Mouse (Mus musculus) lung, postnatal 4 days (tissue): Measurements from ENCODE around the gene Cstf1.
A peak's percentile ranks its signal among the peaks of the same experiment; 100 is the strongest.

Experiments used
- DNase-seq, 2 experiments: peaks; one replicate each; pipeline ENCODE4 v3.0.0; 2021

Gene Cstf1

DNA sequence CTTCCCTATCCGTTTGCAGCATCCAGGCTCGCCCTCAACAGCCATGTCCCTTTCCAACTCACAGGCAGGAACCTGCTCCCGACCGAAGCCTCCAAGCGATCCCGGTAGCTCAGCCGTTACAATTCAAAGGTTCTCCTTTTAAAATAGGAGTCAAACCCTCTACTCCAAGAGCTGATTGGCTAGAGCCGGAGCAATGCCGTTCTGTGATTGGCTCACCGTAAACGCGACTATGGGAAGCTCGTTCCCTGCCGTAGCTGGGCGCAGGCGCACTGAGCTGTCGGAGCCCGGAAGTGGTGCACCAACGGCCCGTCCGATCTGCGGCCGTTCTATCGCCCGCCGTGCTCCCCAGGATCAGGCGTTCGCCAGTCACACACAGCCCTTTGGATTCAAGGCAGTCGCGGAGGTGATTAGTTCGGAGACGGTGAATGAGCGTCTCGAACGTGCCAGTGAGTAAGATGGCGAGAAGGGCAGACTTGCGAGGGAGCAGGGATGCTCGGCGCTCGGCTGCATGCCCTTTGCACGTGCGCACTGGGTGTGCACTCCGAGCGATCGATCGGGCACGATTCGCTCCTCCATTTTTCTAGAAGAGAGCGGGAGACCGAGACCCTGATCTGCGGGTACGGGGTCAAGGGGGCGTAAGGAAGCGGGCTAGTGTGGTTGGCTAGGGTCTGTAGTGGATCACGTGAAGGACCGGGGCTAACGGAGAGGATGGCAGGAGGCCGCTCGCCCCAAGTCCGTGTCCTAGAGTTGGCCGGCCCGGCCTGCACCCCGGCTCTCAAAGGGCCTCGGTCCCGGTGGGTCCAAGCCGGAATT, at the start of gene Cstf1, which contains the start of gene Aurka:
Cstf1 (plus strand) TSS at position 271 of the 813 bp plus-strand sequence.
Aurka (minus strand) TSS at position 125 of the 813 bp plus-strand sequence.
- DNase-seq: peak; percentile 94 to 95

DNA sequence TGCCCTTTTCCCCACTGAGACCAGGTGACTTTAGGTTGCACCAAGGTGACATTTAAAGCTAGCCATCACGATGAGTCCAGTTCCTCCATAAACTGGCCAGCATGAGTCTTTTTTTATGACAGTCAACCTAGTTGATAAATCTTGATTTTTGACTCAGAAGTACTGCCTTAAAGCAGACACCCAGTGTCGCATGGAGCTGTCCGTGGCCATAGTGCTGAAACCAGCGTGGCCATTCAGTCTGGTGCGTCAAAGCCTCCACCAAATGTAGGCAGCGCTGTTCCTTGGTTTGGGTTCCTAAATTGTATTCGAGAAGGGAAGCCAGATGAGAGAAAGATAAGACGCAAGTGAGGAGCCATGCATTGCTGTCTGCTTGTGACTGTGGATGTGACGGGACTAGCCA, 49.6 kb upstream of the Cstf1 start:
- DNase-seq: peak; percentile 73 to 76

DNA sequence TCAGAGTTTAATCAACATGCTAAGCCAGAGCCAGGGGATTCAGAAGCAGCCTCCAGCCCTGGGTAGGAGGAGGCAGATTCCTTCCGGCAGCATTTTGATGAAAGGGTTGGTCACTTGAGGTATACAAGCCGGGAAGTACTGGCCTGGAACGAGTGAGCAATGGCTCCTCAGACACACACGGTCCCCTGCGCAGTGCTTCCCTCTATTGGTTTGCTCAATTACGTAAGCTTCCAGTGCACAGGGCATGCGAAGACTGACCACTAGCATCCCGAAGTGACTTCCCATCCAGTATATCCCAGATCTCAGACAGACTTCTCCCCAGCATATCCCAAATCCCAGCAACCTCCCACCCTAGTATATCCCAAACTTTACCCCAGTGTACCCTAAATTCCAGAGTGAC, 42.2 kb upstream of the Cstf1 start:
- DNase-seq: no peak

DNA sequence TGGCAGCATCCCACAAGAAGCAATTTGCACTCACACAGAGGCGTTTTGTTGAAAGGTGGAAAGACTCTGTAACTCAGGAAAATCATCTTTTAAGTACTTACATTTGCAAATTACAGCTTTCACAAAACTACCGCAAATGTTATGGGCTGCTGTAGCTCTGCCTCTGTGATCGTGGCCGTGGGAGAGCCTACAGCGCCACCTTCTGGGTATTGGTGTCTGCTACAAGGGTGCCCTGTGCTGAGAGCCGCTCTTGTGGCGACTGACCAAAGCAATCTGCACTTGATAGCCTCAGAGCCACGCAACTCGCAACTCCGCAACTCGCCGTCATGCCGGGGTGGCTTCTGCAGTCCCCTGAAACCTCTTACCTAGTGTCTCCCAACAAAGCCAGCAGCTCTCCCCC, 41.3 kb upstream of the Cstf1 start:
- DNase-seq: peak; percentile 42 to 56

DNA sequence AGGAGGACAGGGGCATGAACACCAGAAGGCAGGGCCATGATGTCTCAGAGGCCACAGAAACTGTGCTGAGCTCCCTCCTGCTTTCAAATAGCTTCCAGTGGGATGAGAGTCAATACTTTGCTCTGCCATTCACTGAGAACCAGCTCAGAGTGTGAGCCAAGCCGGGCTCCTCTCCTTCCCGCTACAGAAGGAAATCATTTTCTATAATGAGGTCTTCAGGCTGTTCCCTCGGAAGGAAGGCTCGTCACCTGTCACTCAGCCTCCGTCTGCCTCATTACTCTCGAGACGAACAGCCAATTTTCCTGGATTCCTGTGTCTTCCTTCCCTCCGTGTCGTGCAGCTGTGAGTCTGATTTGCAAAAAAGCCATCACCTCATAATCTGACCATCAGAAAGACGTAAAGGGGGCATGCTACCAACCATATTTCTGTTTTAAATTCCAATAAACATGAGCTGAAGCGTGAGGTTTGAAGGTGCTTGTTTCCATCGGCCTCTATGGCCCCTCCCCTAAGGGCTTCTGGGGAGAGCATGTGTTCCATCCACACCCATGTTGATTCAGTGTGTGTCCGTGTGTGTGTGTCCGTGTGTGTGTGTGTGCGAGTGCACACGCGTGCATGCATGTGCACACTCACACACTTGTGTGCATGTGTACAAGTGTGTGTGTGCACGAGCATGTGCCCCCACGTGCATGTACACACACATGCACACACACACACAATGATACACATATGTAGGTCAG, 32.1 kb upstream of the Cstf1 start:
- DNase-seq: no peak

DNA sequence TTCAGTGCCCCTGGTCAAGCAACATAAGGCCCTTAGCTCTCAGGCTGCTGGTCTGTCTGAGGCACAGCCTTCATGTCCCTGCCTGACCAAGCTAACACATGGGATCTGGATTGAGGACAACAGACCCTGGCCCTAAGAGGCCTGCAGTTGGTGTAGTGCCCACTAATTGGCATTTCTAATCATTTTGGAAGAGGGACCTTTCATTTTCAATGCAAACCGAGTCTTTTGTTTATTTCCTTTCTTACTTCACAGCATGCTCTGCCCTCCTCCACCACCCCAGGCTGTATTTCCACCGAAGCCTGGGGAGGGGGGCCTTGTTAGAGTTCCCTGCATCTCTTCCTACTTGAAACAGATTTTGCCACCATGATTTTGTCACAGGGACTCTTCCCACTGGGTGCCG, 29.5 kb upstream of the Cstf1 start:
- DNase-seq: no peak

DNA sequence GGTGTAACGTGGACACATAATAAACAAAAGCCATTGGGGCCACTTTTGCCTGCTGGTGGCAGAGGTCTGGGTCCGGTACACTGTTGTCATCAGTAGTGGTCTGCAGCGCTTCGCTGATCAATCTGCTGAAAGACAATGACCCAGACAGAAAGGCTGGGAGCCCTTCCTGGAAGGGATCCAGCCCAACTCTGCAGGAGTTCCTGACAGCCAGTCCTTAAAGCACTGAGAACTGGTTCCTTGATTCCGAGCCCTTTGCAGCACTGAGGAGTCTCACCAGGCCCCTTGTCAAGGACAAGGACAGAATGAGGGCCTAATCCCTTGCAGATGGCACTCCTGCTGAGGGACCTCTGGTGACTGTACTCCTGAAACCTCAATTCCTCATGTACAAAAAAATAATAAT, 28.9 kb upstream of the Cstf1 start:
- no peak for DNase-seq

DNA sequence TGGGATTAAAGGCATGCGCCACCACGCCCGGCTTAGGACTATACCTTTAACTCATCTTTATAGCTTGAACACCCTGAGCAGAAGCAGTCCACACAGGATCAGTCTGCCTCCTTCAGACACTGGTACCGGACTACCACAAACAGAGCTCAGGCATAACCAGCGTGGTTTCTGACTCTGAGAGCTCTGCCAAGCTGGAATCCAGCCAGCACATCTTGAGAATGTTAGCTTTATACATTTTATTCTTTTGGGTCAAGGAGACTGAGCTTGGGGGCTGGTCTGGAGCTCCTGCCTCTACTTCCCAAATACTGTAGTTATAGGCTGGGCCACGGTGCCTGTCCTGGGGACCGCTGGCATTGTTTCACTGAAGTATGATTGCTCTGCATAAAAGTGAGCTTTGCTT, 26.7 kb upstream of the Cstf1 start:
- DNase-seq: no peak

DNA sequence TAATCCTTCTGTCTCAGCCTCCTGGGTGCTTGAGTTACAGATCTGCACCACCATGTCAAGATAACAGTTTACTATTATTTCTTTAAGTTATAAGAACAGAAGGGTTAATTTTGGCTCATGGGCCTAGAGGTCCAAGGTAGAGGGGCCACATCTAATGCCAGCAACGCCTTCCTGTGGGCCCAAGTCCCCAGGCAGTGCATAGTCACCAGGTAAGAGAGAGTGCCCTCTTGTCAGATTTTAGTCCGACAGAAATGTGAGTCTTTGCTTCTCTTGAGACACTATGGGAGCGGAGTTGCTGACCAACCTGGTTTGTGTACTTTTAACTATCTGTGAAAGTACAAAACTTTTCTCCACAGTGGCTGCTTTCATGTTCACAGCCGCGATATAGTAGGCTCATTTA, 25.8 kb upstream of the Cstf1 start:
- no peak for DNase-seq

DNA sequence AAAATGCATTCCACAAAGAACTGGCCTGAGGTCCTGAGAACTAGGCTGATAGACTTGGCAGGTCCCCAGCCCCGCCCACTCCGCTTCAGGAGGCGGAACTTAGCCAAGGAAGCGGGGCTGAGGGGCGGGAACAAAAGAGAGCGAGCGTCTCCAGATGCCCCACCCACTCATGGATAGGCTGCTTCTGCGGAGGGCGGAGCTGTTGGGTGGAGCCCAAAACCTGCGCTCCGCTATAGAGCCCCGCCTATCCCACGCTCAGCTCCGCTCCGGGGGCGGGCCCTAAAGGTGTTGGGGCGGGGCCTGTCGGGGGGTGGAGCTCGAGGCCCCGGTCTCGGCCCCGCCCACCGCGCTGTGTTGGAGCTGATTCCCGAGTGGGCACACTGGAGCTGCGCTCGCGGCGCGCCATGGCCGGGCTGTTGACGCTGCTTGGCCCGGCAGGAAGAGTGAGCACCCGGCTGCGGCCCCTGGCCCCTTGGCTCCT, 25.2 kb upstream of the Cstf1 start, which contains the start of gene Fam210b:
Fam210b (plus strand) TSS at position 308 of the 481 bp plus-strand sequence.
- peak; percentile 97 to 98 for DNase-seq

DNA sequence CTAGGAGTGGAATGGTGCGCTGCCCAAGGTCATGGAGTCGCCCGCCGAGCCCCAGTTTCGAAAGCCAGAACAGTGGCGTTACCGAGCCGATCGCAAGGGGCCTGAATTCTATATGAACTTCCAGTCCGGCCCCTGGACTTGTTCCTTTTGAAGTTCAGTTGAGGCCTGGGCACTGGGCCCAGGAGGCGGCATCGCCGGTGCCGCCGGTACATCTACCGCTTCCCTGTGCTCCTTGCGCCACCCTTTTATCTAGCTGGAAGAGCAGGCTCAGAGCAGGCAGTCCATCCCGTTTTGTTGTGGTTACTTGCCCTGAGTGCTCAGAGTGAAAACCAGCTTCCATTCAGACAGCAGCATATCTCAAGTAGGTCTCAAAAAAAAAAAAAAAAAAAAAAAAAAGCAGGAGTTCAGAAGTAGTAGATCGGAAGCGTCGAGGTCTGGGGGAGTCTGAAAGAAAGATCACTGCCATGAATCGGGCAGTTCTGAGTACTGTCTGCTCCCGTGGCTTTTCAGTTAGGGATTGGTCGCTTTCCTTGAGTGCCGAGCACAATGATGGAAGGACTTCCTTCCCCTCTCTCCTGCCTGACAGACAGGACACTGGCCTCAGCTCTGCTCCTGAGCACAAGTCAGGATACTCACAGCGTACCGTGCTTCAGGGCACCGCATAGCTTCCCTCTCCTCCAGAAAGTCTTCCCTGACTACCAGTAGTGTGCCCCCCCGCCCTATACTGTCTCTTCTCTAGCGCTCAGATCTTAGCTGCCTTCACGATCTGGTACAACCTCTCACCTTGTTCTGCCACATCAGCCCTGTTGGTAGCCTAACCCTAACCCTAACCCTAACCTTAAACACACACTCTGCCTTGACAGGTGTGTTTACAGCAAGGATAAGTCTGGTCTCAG, 24.2 kb upstream of the Cstf1 start:
- DNase-seq: peak; percentile 48 to 64

DNA sequence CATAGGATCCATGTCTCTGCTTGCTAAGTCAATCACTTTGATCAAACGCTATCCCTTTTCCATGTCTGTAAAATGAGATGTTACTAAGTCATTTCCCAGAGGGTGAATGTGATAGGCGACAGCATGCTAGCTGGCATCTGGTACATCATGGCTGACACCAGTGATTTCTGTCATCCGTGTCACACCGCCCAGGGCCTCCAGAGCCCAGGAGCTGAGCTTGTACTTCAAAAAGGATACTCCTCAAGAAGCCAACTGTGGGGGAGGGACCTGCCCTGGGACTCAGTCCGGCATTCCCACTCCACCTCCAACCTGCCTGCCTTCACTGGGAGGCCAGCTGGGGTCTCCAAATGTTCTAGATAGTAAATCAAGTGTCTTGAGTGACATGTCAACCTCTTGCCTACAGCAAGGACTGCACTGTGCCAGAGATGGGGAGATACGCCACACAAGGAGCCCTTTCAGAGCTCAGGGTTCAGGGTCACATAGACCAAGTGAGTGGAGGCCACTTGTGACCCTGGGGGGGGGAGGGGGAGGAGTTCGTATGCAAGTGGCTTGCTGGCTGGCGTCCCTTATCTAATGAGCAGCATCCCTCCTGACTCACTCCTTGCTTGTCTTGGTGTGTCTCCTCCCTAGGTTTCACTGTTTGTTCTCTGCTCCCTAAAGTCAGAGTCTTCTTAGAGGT, 23.4 kb upstream of the Cstf1 start:
- peak; percentile 15 to 52 for DNase-seq

DNA sequence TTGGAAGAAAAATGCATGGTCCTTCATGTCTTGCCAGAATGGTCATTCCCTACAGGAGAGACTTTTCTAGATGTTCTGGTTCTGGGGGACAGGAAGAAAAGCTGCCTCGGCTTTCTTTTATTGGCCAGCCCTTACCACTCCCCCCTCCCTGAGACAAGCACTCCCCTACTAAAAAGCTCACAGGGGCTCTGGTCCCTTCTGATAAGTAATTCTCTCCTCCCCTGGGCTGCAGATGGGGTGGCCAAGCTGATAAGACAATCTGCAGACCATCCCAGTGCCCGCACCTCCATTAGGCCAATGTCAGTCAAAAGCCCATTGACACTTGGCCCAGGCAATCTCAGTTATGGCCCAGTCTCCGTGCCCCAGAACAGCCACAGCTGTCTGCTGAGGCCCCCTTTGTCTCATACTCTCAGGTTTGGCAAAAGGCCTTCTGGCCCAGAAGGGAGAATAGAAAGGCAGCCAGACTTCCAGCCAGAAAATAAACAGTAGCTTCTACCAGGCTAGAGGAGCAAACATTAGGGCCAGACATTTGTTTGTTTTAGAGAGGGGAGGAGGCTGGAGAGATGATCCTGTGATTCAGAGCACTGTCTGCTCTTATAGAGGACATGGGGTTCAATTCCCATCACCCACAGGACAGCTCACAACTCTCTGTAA, 22.1 kb upstream of the Cstf1 start:
- peak; percentile 66 to 80 for DNase-seq

DNA sequence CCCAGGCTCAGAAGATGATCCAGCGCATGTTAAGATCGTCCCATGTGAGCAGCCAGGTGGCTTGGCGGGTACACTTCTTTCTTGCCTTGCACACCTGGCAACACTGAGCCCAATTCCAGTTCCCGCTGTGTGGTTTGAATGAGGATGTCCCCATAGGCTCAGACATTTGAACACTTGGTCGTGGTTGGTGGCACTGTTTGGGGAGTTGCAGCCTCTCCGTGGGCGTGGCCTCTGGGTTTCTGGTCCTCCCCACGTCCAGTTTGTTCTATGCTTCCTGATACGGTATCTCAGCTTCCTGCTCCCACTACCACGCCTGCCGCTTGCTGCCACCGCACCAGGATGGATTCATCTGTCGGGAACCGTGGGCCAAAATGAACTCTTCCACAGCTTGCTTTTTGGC, 20.7 kb upstream of the Cstf1 start:
- DNase-seq: no peak

DNA sequence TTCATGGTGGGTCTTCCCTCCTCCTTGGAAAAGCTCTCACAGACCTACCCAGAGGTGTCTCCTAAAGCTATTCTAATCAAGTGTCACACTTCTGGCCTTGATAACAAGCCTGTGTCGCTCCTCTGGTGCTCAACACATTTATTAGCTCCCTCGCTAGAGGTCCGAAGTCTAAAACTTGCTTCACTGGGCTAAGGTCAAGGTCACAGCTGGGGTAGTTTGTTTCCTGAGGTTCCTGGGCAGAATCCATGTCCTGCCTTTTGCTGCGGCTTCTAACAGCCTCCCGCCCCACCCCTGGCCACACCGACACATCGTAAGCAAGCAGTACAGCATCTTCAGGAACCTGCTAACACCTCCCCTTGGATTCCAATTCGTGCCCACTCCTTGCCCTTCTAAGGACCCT, 19.7 kb upstream of the Cstf1 start:
- no peak for DNase-seq

DNA sequence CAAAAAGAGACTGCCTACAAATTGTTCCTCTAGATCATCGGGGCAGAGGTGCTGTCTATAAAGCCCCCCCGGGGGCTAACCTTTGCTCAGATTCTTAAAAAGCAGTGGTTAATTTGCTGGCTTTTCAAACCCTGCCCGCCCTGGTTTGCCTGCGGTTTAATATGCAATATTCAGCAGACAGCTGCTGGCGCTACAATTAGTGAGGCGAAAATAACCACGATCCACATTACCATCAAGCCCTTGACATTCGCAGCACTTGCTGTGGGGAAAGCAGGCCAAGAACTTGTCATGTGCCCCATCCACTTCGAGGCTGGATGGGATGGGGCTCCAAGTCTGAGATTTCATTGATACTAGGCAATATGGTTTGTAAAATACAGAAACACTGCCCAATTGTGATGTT, 17.3 kb upstream of the Cstf1 start:
- no peak for DNase-seq

DNA sequence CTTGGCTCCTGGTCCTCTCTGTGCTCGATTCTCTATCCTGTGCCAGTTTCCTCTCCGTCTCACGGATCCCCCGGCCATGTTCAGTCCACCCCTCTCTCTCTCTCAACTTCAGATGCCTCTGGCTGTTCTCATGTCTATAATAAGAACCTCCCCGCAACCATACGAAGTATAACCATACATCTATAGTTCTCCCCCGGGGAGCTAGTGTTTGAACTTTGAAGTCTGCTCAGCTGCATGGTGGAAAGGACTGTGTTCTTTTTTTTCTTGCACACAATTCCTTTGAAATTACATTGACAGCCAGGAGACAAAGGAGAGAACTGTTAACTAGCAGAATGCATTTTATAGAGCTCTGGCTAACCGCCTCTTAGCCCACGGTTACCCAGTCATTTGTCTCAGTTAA, 15.7 kb upstream of the Cstf1 start:
- no peak for DNase-seq

DNA sequence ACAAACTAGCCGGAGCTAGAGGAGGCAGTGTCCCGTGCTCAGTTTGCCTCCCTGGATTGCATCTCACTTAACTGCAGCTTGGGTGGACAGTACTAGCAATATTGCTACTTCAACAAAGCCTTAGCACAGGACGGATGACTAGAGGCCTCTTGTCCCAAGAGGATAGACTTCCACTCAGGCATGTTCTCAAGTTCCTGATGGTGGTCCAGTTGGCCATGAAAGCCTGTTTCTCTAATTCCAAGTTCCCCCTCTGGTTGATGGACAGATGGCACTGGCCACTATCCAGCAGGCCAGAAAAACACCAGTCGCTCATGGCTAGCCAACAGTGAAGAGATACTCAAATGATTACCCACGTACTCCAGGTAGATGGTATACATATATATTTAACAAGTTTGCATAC, 14.6 kb upstream of the Cstf1 start:
- no peak for DNase-seq

DNA sequence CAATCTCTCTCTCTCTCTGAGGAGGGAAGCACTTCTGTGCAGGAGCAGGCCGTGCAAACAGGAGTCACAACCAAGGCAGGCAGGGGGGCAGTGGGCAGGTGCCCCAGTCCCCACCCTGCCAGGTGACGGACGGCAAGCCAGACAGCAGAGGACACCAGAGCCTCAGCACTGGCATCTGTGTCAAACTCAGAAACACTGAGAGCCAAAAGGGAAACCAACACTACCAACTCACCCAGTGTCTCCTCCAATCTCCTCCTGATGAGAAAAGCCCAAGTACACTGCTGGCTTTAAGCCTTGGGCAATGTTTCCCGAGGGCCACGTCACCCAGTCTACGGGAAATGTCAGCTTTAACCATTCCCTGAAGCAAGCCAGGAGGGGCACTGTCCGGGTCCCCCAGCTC, 7.3 kb upstream of the Cstf1 start:
- no peak for DNase-seq

DNA sequence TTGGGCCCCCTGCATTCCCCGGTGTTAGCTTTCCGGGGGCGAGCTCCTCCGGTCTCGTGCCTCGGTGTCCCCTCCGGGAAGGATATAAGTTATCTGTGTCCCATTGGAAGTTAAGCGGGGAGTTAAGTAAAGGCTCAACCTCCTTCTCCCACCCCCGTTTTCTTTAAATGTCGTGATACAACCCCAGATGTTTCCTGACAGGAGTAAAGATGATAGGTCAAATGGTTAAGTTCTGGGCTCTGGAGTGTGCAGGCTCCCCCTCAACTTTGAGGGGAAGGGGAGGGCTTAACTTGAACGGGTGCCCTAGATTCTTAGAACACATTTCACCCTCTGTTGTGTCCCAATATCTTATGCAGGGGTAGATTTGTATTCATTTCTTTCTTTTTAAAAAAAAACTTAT, 777 bp downstream of the Cstf1 start:
- DNase-seq: no peak

DNA sequence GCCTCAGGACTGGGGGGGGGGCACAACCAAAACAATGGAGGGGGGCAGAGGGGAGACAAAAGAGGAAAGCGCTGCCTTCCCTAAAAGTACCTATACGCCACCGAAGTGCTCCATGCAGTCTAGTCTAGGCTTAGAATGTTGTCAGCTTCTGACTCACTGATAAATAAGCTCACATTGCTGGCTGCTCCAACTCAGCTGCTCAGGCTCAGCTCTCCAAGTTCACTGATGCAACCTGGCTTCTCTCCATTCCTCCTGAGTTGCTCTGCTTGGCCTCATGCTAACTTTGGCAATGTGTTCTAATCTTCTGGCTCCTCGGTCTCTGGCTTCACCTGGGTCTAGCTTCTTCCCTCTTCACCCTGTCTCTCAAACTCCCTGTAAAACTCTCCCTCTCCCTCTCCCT, 6.1 kb downstream of the Cstf1 start:
- no peak for DNase-seq

DNA sequence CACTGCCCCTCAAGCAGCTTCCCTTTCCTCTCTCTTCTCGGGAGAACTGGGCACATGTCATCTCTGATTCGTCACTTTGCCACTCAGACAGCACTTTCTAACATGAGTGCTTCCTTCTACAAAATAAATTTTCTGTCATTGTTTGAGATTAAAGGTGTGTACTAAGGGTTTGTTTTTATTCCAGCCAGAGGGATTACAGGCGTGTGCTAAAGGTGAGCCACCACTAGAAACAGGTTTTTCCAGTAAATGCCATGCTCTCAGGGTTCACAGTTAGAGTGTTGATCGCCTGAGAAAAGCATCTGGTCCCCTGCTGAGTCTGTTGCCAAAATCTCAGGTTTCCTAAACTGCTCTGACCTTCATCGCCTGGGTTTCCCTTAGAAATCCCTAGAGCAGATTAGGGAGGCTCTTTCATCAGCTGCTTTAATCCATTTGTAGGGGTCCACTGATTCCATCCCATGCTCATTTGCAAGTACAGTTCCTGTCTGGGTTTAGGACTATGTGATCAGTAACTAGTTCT, 6.6 kb downstream of the Cstf1 start:
- no peak for DNase-seq
